Mouse (Mus musculus): ENCODE results near the gene Il20ra.

GRCm38 (mm10) chr10:19746156-19746555 is 33.8 kb downstream of the Il20ra start:
- TF ChIP-seq CTCF (IDR thresholded peaks at IDR 0.05) (no peak), EP300 (IDR thresholded peaks at IDR 0.05) (no peak)
